Mouse (Mus musculus) neural tube, embryonic 14.5 days (tissue): ENCODE results near the gene Ak5. TPM values are rescaled to one million over a fixed set of nuclear protein-coding genes. Genes with fewer than 3 reads are reported as not detected.
"Not testable (repeated sequence)": the region's sequence is repeated elsewhere in the genome, so short reads cannot be mapped to it uniquely, and the experiment has no call there.

ENCODE experiments used
- ATAC-seq: fragments of 200-750 bp; cut with Nextera tagmentation; 2 replicates; pipeline ENCODE4 v1.8.0; 2017; ENCODE audit warnings: low read depth, mild to moderate bottlenecking, moderate TSS enrichment, moderate library complexity
- H3K27ac ChIP-seq: fragments of 300-500 bp; sonication (generic); 2 replicates; pipeline ENCODE4 v1.5.1; 2014; ENCODE audit warnings: low read depth, mild to moderate bottlenecking, control low read depth, low read length, moderate library complexity, mixed read lengths
- H3K27me3 ChIP-seq: fragments of 300-500 bp; sonication (generic); 2 replicates; pipeline ENCODE4 v1.6.1; 2014; ENCODE audit warnings: low read length; ENCODE audit not compliant: control insufficient read depth, insufficient read depth
- H3K36me3 ChIP-seq: fragments of 300-500 bp; sonication (generic); 2 replicates; pipeline ENCODE4 v1.6.1; 2014; ENCODE audit warnings: low read length, mixed read lengths; ENCODE audit not compliant: control insufficient read depth, insufficient read depth
- H3K4me1 ChIP-seq: fragments of 300-500 bp; sonication (generic); 2 replicates; pipeline ENCODE4 v1.6.1; 2014; ENCODE audit warnings: low read length; ENCODE audit not compliant: control insufficient read depth, insufficient read depth
- H3K4me2 ChIP-seq: fragments of 300-500 bp; sonication (generic); 2 replicates; pipeline ENCODE4 v1.6.1; 2014; ENCODE audit warnings: mild to moderate bottlenecking, low read depth, low read length, control low read depth
- H3K4me3 ChIP-seq: fragments of 300-500 bp; sonication (generic); 2 replicates; pipeline ENCODE4 v1.5.1; 2014; ENCODE audit warnings: low read depth, low read length, control low read depth, mixed read lengths
- H3K9ac ChIP-seq: fragments of 300-500 bp; sonication (generic); replicated peaks from 2 replicates; pipeline ENCODE4 v1.6.1; 2014; ENCODE audit warnings: low read depth, mild to moderate bottlenecking, control low read depth, low read length, mixed read lengths
- H3K9me3 ChIP-seq: fragments of 300-500 bp; sonication (generic); 2 replicates; pipeline ENCODE4 v1.6.1; 2016; ENCODE audit warnings: low read length; ENCODE audit not compliant: control insufficient read depth
- WGBS: fragments of 180-500 bp; shearing (Covaris S2); extraction: QIAGEN DNeasy Blood & Tissue Kit; methylation state at CpG from one replicate; pipeline ENCODE4 v1.1.7; 2014; 5-methylcytosine and 5-hydroxymethylcytosine counted together
- polyA plus RNA-seq: library from polyadenylated mRNA; unstranded; fragments of >200 nt; fragmentation: Nextera tagmentation; extraction: Ambion mirVana; gene quantifications from 2 replicates; pipeline ENCODE4 v1.2.1, GENCODE M21; 2014

Ak5 gene
- polyA plus RNA-seq, 1 experiment from 2014 or later, result 24.1 TPM

DNA sequence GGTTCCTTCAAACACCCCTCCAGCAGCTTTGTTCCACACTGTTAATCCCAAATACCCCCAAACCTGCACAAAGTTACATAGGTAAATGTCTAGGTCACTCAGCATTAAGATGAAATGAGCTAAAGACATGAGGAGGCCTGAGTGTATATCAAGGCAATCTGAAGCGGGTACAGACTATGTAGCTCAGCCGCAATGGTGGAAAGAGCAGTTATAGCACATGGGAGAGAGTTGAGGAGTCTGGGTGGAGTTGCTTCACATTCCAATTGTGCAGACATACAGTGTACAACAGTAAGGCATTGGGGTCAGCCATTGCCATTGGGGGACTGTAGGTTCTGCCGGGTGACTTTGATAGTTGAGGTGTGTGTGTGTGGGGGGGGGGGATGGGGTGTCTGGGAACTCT lies 203.7 kb downstream of the Ak5 start:
- Histone ChIP-seq H3K9me3 (no peaks in the 10 kb centered on the region), H3K36me3 (no peaks in the 10 kb centered on the region; the same call in 1 of the 2 replicates), H3K27ac (no peak overlapping the region), H3K4me2 (no peak overlapping the region), H3K4me1 (no peaks in the 10 kb centered on the region), H3K27me3 (no peaks in the 10 kb centered on the region), H3K4me3 (no peak overlapping the region), H3K9ac (no peak overlapping the region)
- no peak for ATAC-seq
- 90% methylated on average over 3 of the region's 3 CpGs for WGBS

DNA sequence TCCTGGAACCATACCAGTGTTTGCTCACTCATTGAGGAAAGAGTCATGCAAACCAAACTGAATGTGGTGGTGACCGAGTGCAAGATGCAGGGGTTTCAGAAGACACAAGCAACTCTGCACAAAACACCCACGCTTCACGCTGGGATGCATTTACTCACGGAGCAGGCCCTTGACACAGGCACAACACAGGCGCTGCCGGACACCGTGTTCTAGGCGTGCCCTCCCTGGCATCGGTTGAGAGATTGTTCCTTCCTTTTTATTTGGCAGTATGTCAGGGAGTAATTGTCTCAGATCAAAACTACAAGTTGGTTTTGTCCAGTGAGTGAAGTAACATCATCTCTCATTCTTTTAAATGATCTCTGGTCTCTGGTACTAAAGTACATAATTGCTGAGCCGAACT lies 205.3 kb downstream of the Ak5 start:
- H3K4me3 ChIP-seq, result no peak overlapping the region
- no peaks in the 10 kb centered on the region; the same call in 1 of the 2 replicates for H3K36me3 ChIP-seq
- no peak overlapping the region for H3K9ac ChIP-seq
- 95% methylated on average over 10 of the region's 10 CpGs for WGBS
- H3K27ac ChIP-seq, result no peak overlapping the region
- no peak overlapping the region for H3K4me2 ChIP-seq
- no peaks in the 10 kb centered on the region for H3K27me3 ChIP-seq
- no peaks in the 10 kb centered on the region for H3K4me1 ChIP-seq
- H3K9me3 ChIP-seq, result no peaks in the 10 kb centered on the region
- ATAC-seq, result no peak

DNA sequence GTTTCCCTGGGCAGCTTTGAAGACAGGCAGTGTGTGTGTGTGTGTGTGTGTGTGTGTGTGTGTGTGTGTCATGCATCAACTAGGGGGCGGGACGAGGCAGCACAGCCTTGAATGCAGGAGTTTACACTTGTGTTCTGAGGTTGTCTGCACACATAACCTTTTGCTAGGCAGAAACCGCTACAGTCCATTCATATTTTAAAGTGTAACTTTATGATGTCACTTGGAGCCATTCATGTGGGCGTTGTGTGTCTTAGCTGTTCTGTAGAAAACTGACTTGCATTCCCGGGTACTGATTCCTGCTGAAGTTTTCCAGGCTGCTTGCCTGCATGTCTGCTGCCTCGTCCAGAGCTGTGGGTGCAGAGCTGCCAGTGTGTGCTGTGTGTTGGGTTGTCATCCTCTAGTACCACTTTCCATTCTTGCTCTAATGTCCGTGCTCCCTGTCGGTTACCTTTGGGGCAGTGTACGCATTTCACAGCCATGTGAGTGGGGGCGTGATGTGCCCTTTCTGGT lies 206.1 kb downstream of the Ak5 start:
- no peaks in the 10 kb centered on the region for H3K9me3 ChIP-seq
- WGBS, result 93% methylated on average over 10 of the region's 10 CpGs
- H3K9ac ChIP-seq, result no peak overlapping the region
- no peaks in the 10 kb centered on the region for H3K27me3 ChIP-seq
- ATAC-seq, result no peak
- no peak overlapping the region for H3K27ac ChIP-seq
- H3K4me3 ChIP-seq, result no peak overlapping the region
- no peaks in the 10 kb centered on the region; the same call in 1 of the 2 replicates for H3K36me3 ChIP-seq
- no peak overlapping the region for H3K4me2 ChIP-seq
- H3K4me1 ChIP-seq, result no peaks in the 10 kb centered on the region

DNA sequence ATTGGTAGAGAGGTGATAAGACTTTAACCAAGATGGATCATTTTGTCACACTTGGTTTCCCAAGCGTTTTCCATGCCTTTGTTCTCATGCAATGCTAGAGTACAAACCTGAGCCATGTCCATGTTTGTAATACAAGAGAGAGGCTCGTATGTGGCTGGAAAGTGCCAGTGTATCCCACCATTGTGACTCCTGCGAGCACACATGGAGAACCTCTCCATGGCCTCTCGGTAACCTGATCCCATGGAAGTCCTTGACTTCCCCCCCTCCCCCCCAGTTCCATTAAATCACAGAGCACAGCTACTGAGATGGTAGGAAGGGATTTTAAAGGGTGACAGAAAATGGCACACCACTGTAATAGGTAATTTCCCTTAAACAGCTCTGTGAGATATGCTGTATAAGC lies 207.4 kb downstream of the Ak5 start:
- Histone ChIP-seq H3K4me1 (no peaks in the 10 kb centered on the region), H3K27ac (no peak overlapping the region), H3K4me2 (no peak overlapping the region), H3K36me3 (peaks cover 7% of the 10 kb centered on the region; the same call in 1 of the 2 replicates), H3K27me3 (no peaks in the 10 kb centered on the region), H3K4me3 (no peak overlapping the region), H3K9me3 (no peaks in the 10 kb centered on the region), H3K9ac (no peak overlapping the region)
- ATAC-seq, result no peak
- WGBS, result 58% methylated on average over 4 of the region's 4 CpGs

DNA sequence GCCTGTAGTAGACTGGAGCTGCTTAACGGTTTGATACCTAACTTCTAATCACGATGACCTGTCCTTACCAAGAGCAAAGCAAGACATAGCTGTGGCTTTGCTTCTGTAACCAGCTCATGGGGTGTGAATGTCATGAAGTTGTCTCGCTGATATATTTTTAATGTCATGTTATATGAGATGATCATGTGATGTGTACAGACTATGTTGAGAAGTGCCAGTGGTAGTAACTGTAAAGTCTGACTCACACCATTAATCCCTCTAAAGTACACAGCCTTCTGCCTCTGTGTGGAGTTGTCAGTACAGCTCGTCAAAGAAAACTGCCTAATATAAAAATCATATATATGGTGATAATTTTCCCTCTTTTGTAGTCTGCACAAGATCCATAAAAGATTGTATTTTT lies 209.3 kb downstream of the Ak5 start:
- not testable (repeated sequence) for H3K27ac ChIP-seq, H3K9ac ChIP-seq, H3K9me3 ChIP-seq, H3K4me1 ChIP-seq, H3K27me3 ChIP-seq, H3K36me3 ChIP-seq, H3K4me2 ChIP-seq, H3K4me3 ChIP-seq, ATAC-seq
- 93% methylated on average over 4 of the region's 4 CpGs for WGBS

DNA sequence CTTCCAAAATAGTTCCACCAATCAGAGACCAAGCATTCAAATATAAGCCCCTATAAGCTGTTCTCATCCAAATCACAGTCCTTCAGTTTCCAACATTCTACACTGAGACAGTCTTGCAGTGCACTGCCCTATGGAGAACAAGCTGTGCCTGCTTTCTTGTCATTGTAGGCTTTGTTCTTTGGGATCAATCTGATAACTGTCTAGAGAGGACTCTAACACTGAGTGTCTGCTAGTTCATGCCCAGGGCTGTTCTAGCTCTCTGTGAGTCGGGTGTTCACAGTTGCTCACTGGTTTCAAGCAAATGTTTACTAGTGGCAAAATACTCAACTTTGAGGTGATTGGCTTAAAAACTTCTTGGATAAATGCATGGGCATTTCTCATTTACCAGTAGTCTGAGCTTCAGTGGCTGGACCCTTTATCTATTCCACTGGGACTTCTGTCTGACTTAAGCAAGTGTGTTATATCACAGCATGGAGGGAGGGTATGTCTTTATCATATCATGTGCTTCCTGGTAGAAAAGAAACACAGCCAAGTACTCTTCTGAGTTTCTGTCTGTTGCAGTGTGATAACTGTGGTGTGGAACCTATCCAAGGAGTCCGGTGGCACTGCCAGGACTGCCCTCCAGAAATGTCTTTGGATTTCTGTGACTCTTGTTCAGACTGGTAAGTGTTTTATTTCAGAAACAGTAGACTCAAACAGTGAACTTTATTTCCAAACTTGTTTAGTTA lies 210.7 kb downstream of the Ak5 start:
- Histone ChIP-seq H3K27me3 (no peaks in the 10 kb centered on the region), H3K36me3 (peaks cover 7% of the 10 kb centered on the region; the same call in 1 of the 2 replicates)
- 93% methylated on average over 2 of the region's 2 CpGs for WGBS

DNA sequence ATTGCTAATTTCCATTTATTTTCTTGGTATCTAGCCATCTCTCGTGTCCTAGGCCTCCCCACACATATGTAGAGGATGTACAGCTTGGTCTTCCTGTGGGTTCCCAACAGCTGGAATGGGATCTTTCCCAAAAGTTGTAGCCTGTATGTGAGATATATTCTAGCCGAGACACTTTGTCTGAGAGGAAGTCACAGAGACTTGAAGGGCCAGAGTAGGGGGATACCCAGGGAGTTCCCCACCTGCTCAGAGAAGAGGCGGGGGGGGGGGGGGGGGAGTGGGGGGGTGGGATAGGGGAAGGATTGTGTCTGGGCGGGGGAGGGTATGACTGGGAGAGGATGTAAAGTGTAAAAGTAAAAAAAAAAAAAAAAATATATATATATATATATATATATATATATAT lies 215.0 kb downstream of the Ak5 start:
- Histone ChIP-seq H3K4me3 (no peak overlapping the region), H3K9ac (no peak overlapping the region), H3K27ac (no peak overlapping the region), H3K4me1 (no peaks in the 10 kb centered on the region), H3K9me3 (no peaks in the 10 kb centered on the region), H3K36me3 (peaks cover 22% of the 10 kb centered on the region), H3K27me3 (no peaks in the 10 kb centered on the region), H3K4me2 (no peak overlapping the region)
- 84% methylated on average over 2 of the region's 4 CpGs for WGBS
- ATAC-seq, result no peak

More for the DNA sequence above, 210.7 kb downstream of the Ak5 start:
- Histone ChIP-seq H3K9ac (no peak overlapping the region), H3K4me3 (no peak overlapping the region), H3K4me2 (no peak overlapping the region), H3K4me1 (no peaks in the 10 kb centered on the region), H3K9me3 (no peaks in the 10 kb centered on the region), H3K27ac (no peak overlapping the region)
- ATAC-seq, result no peak

DNA sequence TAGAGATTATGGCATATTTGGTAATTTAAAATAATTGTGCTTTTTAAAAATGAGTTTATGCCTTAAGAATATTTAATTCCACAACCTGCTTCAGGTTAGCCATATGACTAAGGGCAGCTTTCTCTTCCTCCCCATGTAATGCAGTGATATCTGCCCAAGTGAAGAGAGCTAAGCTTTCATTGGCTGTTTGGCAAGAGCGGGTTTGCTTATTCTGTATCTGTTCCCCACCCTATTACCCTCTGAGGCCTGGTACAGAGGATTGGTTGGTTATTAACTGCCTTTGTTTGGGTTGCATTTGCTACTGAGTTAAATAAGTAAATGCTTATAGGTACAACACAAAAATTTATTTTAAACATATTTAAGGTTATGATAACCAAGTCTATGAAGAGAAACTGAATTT lies 221.2 kb downstream of the Ak5 start:
- Histone ChIP-seq H3K9me3 (no peaks in the 10 kb centered on the region), H3K9ac (no peak overlapping the region), H3K4me1 (no peaks in the 10 kb centered on the region), H3K27me3 (no peaks in the 10 kb centered on the region), H3K36me3 (peaks cover 11% of the 10 kb centered on the region), H3K4me3 (no peak overlapping the region), H3K27ac (no peak overlapping the region), H3K4me2 (no peak overlapping the region)
- 90% methylated on average over 1 of the region's 1 CpGs for WGBS
- ATAC-seq, result no peak

DNA sequence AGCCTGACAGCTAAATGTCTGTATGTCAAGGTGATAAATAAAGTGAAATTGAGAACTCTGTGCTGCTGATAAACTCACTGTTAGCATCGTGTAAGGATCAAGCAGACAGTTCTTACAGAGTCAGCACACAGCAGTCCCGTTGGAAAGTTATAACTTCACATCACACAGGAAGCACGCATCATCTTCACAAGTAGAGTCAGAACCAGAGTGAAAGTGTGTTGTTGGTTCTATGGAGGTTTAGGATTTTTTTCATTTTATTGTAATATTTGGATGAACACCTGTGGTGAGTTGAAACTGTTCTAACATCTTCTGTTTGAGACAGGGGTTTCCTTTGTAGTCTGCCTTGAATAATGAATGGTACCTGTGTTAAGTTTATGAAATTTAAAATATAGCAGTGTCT lies 224.0 kb downstream of the Ak5 start:
- H3K36me3 ChIP-seq, result peaks cover under 1% of the 10 kb centered on the region; the same call in 1 of the 2 replicates
- no peak for ATAC-seq
- no peaks in the 10 kb centered on the region for H3K27me3 ChIP-seq
- no peaks in the 10 kb centered on the region for H3K4me1 ChIP-seq
- 88% methylated on average over 3 of the region's 3 CpGs for WGBS
- H3K4me3 ChIP-seq, result no peak overlapping the region
- no peak overlapping the region for H3K9ac ChIP-seq
- no peak overlapping the region for H3K4me2 ChIP-seq
- H3K9me3 ChIP-seq, result no peaks in the 10 kb centered on the region
- no peak overlapping the region for H3K27ac ChIP-seq
